In genomic region chr7:130246483-130246882, GRCm38 (mm10) we compare ENCODE assay signal across 15 mouse cellular contexts.
DNase-seq lines count a peak whose midpoint lies in the region; ATAC-seq and TF ChIP-seq lines count a peak whose summit lies in the region.
"Had no signal": no experiment of that assay in that cellular context is flagged by ENCODE, and none has a peak within 500 bp of the region (broad histone marks: within the 10 kb centered on the region; RNA-seq: fewer than 3 reads in every experiment).

No protein-coding gene starts in this region.

- no peaks in the 10 kb centered on the region for H3K4me1 ChIP-seq in forebrain, postnatal 0 days (ENCODE audit: insufficient read depth)
- H3K4me1 ChIP-seq in forebrain, embryonic 16.5 days (replicated peaks; ENCODE audit: control insufficient read depth, insufficient read depth, low read length): peaks cover 22% of the 10 kb centered on the region
- peaks cover 91% of the 10 kb centered on the region for H3K4me1 ChIP-seq in embryonic facial prominence, embryonic 15.5 days
- peaks cover 80% of the 10 kb centered on the region for H3K4me1 ChIP-seq in lung, embryonic 15.5 days
- H3K4me1 ChIP-seq in stomach, embryonic 15.5 days: peaks cover 66% of the 10 kb centered on the region

- no peak overlapping the region for H3K4me2 ChIP-seq in forebrain, postnatal 0 days (ENCODE audit: low read depth)
- H3K4me2 ChIP-seq in forebrain, embryonic 16.5 days (ENCODE audit: low read length): no peak overlapping the region
- H3K4me2 ChIP-seq in embryonic facial prominence, embryonic 15.5 days (replicated peaks): peak overlapping the region; percentile 19; the same call in 1 of the 2 replicates
- H3K4me2 ChIP-seq in lung, embryonic 15.5 days: peak overlapping the region; percentile 26; the same call in 1 of the 2 replicates
- peak overlapping the region; percentile 25; the same call in 1 of the 2 replicates for H3K4me2 ChIP-seq in stomach, embryonic 15.5 days
- H3K4me2 ChIP-seq: neural tube, embryonic 13.5 days had no signal

- ATAC-seq in forebrain, postnatal 0 days: 0 out of 2 replicates have a peak, but pooled peaks have one; percentile 25
- ATAC-seq in forebrain, embryonic 16.5 days: no peak
- 0 out of 2 replicates have a peak, but pooled peaks have one; percentile 26 for ATAC-seq in embryonic facial prominence, embryonic 15.5 days (ENCODE audit: insufficient number of reproducible peaks, low FRiP score, low TSS enrichment, low read depth)
- peak; percentile 81 for ATAC-seq in lung, embryonic 15.5 days (ENCODE audit: borderline replicate concordance, extremely low read depth, low FRiP score, low TSS enrichment)
- peak; percentile 67 for ATAC-seq in stomach, embryonic 15.5 days (ENCODE audit: insufficient read depth, low FRiP score, low read depth)
- ATAC-seq: activated CD4-positive, CD25-positive, alpha-beta regulatory T cell, adult 4 months had no signal

- no peak overlapping the region for H3K27ac ChIP-seq in forebrain, postnatal 0 days (ENCODE audit: low read depth, low read length)
- H3K27ac ChIP-seq in forebrain, embryonic 16.5 days (ENCODE audit: low read length): no peak overlapping the region
- peak overlapping the region; percentile 49 for H3K27ac ChIP-seq in embryonic facial prominence, embryonic 15.5 days (replicated peaks)
- peak overlapping the region; percentile 34 for H3K27ac ChIP-seq in lung, embryonic 15.5 days
- H3K27ac ChIP-seq in stomach, embryonic 15.5 days: peak overlapping the region; percentile 71
- no peak overlapping the region for H3K27ac ChIP-seq in left cerebral cortex, adult 2 months
- H3K27ac ChIP-seq: hindbrain, embryonic 10.5 days; liver, embryonic 14.5 days; midbrain, embryonic 10.5 days; neural tube, embryonic 13.5 days had no signal

- WGBS in forebrain, postnatal 0 days: 53% methylated on average over 7 of the region's 7 CpGs
- 69% methylated on average over 7 of the region's 7 CpGs for WGBS in forebrain, embryonic 16.5 days
- WGBS in embryonic facial prominence, embryonic 15.5 days: 47% methylated on average over 7 of the region's 7 CpGs
- 39% methylated on average over 7 of the region's 7 CpGs for WGBS in lung, embryonic 15.5 days
- 41% methylated on average over 7 of the region's 7 CpGs for WGBS in stomach, embryonic 15.5 days

- H3K9me3 ChIP-seq in forebrain, postnatal 0 days (ENCODE audit: low read length): no peaks in the 10 kb centered on the region
- no peaks in the 10 kb centered on the region for H3K9me3 ChIP-seq in forebrain, embryonic 16.5 days (ENCODE audit: control insufficient read depth, low read length)
- H3K9me3 ChIP-seq in embryonic facial prominence, embryonic 15.5 days (replicated peaks): no peaks in the 10 kb centered on the region
- H3K9me3 ChIP-seq in lung, embryonic 15.5 days: no peaks in the 10 kb centered on the region
- H3K9me3 ChIP-seq in stomach, embryonic 15.5 days: no peaks in the 10 kb centered on the region
- H3K9me3 ChIP-seq: hindbrain, embryonic 10.5 days; midbrain, embryonic 10.5 days; neural tube, embryonic 13.5 days had no signal

- H3K36me3 ChIP-seq in forebrain, postnatal 0 days (ENCODE audit: insufficient read depth): no peaks in the 10 kb centered on the region
- no peaks in the 10 kb centered on the region for H3K36me3 ChIP-seq in forebrain, embryonic 16.5 days (ENCODE audit: control insufficient read depth, insufficient read depth)
- H3K36me3 ChIP-seq in embryonic facial prominence, embryonic 15.5 days: no peaks in the 10 kb centered on the region
- H3K36me3 ChIP-seq in lung, embryonic 15.5 days: no peaks in the 10 kb centered on the region; the same call in 1 of the 2 replicates
- no peaks in the 10 kb centered on the region for H3K36me3 ChIP-seq in stomach, embryonic 15.5 days
- H3K36me3 ChIP-seq: neural tube, embryonic 13.5 days had no signal

- H3K9ac ChIP-seq in forebrain, postnatal 0 days: no peak overlapping the region
- no peak overlapping the region for H3K9ac ChIP-seq in forebrain, embryonic 16.5 days (replicated peaks; ENCODE audit: low read depth, low read length)
- no peak overlapping the region for H3K9ac ChIP-seq in embryonic facial prominence, embryonic 15.5 days
- no peak overlapping the region for H3K9ac ChIP-seq in lung, embryonic 15.5 days
- no peak overlapping the region for H3K9ac ChIP-seq in stomach, embryonic 15.5 days
- H3K9ac ChIP-seq: liver, embryonic 14.5 days; neural tube, embryonic 13.5 days had no signal

- intact Hi-C loops in left cerebral cortex, adult 2 months (cut with DNase I): no loop called here

- TF ChIP-seq CTCF in forebrain, postnatal 0 days (IDR thresholded peaks at IDR 0.05; ENCODE audit: low read depth): no peak
- no peak for TF ChIP-seq CTCF in left cerebral cortex, adult 2 months (IDR thresholded peaks at IDR 0.05)

- DNase-seq in forebrain, postnatal 0 days: no peak
- no peak for DNase-seq in left cerebral cortex, adult 2 months (ENCODE audit: extremely low spot score in 1 of 2, low spot score in 2 of 2)
- DNase-seq in layer of hippocampus, adult 8-10 months (ENCODE audit: low spot score in 2 of 2): no peak
- no peak for DNase-seq in T-cell, adult 2 months (ENCODE audit: low spot score)
- DNase-seq: cerebellum, postnatal 10 days; kidney, adult 11 months had no signal

- H3K27me3 ChIP-seq in forebrain, postnatal 0 days (ENCODE audit: insufficient read depth, low read length): no peaks in the 10 kb centered on the region
- no peaks in the 10 kb centered on the region for H3K27me3 ChIP-seq in forebrain, embryonic 16.5 days (replicated peaks; ENCODE audit: control insufficient read depth, insufficient read depth, low read length)
- H3K27me3 ChIP-seq in embryonic facial prominence, embryonic 15.5 days: no peaks in the 10 kb centered on the region
- no peaks in the 10 kb centered on the region for H3K27me3 ChIP-seq in lung, embryonic 15.5 days
- no peaks in the 10 kb centered on the region for H3K27me3 ChIP-seq in stomach, embryonic 15.5 days (replicated peaks)
- H3K27me3 ChIP-seq: neural tube, embryonic 13.5 days had no signal

- no peak overlapping the region for H3K4me3 ChIP-seq in forebrain, postnatal 0 days (ENCODE audit: low read depth, low read length)
- H3K4me3 ChIP-seq in forebrain, embryonic 16.5 days (replicated peaks; ENCODE audit: low read length): no peak overlapping the region
- H3K4me3 ChIP-seq in embryonic facial prominence, embryonic 15.5 days (replicated peaks): no peak overlapping the region
- H3K4me3 ChIP-seq in lung, embryonic 15.5 days: no peak overlapping the region
- H3K4me3 ChIP-seq in stomach, embryonic 15.5 days (replicated peaks): no peak overlapping the region
- no peak overlapping the region for H3K4me3 ChIP-seq in left cerebral cortex, adult 2 months
- H3K4me3 ChIP-seq: hindbrain, embryonic 10.5 days; midbrain, embryonic 10.5 days; neural tube, embryonic 13.5 days had no signal

Comparison
In these comparisons a context has a peak if more than half of its experiments do, and no peak if none do; other contexts are left out.
1. H3K27ac ChIP-seq: peak in embryonic facial prominence, embryonic 15.5 days (single experiment), lung, embryonic 15.5 days (single experiment) and stomach, embryonic 15.5 days (single experiment); none in forebrain, postnatal 0 days (single experiment), forebrain, embryonic 16.5 days (single experiment) and left cerebral cortex, adult 2 months (single experiment).
2. H3K4me2 ChIP-seq: peak in embryonic facial prominence, embryonic 15.5 days (single experiment), lung, embryonic 15.5 days (single experiment) and stomach, embryonic 15.5 days (single experiment); none in forebrain, postnatal 0 days (single experiment) and forebrain, embryonic 16.5 days (single experiment).